Mouse (Mus musculus) limb, embryonic 10.5 days (tissue): ENCODE results near the gene 1700022I11Rik. TPM values are rescaled to one million over a fixed set of nuclear protein-coding genes. Genes with fewer than 3 reads are reported as not detected.
"Not testable (repeated sequence)": the region's sequence is repeated elsewhere in the genome, so short reads cannot be mapped to it uniquely, and the experiment has no call there.

ENCODE experiments used
- DNase-seq: peaks from one replicate; pipeline ENCODE4 v3.0.0-alpha.2; 2017; ENCODE audit warnings: low spot score
- H3K27ac ChIP-seq: fragments of 300-500 bp; sonication (generic); 2 replicates; pipeline ENCODE4 v1.5.1; 2016; ENCODE audit warnings: mild to moderate bottlenecking
- H3K27me3 ChIP-seq: fragments of 300-500 bp; sonication (generic); 2 replicates; pipeline ENCODE4 v1.6.1; 2016; ENCODE audit warnings: low read depth, mild to moderate bottlenecking; ENCODE audit not compliant: poor library complexity, severe bottlenecking
- H3K36me3 ChIP-seq: fragments of 300-500 bp; sonication (generic); 2 replicates; pipeline ENCODE4 v1.6.1; 2016; ENCODE audit warnings: mild to moderate bottlenecking, moderate library complexity
- H3K4me1 ChIP-seq: fragments of 300-500 bp; sonication (generic); 2 replicates; pipeline ENCODE4 v1.6.1; 2016
- H3K4me3 ChIP-seq: fragments of 300-500 bp; sonication (generic); 2 replicates; pipeline ENCODE4 v1.5.1; 2016; ENCODE audit warnings: mild to moderate bottlenecking, moderate library complexity
- H3K9me3 ChIP-seq: fragments of 300-500 bp; sonication (generic); replicated peaks from 2 replicates; pipeline ENCODE4 v1.6.1; 2016; ENCODE audit warnings: mild to moderate bottlenecking
- WGBS: fragments of 180-500 bp; shearing (Covaris S2); methylation state at CpG from one replicate; pipeline ENCODE4 v1.1.7; 2016; 5-methylcytosine and 5-hydroxymethylcytosine counted together
- polyA plus RNA-seq: library from polyadenylated mRNA; unstranded; fragments of >200 nt; fragmentation: Nextera tagmentation; extraction: Ambion mirVana; gene quantifications from 2 replicates; pipeline ENCODE4 v1.2.1, GENCODE M21; 2016

1700022I11Rik gene
- polyA plus RNA-seq, 1 experiment from 2014 or later = 0.51 TPM

- no peak overlapping the region for H3K27ac ChIP-seq
- WGBS = 88% methylated on average over 1 of the region's 1 CpGs
- H3K4me1 ChIP-seq = no peaks in the 10 kb centered on the region
- no peaks in the 10 kb centered on the region for H3K9me3 ChIP-seq
- no peaks in the 10 kb centered on the region for H3K27me3 ChIP-seq
- peaks cover 100% of the 10 kb centered on the region for H3K36me3 ChIP-seq
- DNase-seq = no peak
- H3K4me3 ChIP-seq = no peak overlapping the region
Observed at GRCm38 (mm10) chr4:42988296-42988695, 18.9 kb downstream of the 1700022I11Rik start.

- H3K4me3 ChIP-seq = peak overlapping the region; percentile 76
- peaks cover 61% of the 10 kb centered on the region for H3K36me3 ChIP-seq
- DNase-seq = no peak
- WGBS = 85% methylated on average over 2 of the region's 2 CpGs
- H3K27ac ChIP-seq = no peak overlapping the region
- H3K27me3 ChIP-seq = no peaks in the 10 kb centered on the region
- peaks cover 18% of the 10 kb centered on the region for H3K4me1 ChIP-seq
- no peaks in the 10 kb centered on the region for H3K9me3 ChIP-seq
Observed at GRCm38 (mm10) chr4:42998022-42998421, 28.6 kb downstream of the 1700022I11Rik start.

GRCm38 (mm10) chr4:42999451-43000140, 30.2 kb downstream of the 1700022I11Rik start:
- no peaks in the 10 kb centered on the region for H3K27me3 ChIP-seq
- peaks cover 53% of the 10 kb centered on the region for H3K36me3 ChIP-seq
- H3K4me1 ChIP-seq = peaks cover 18% of the 10 kb centered on the region
- peak overlapping the region; percentile 98 for H3K27ac ChIP-seq
- DNase-seq = peak; percentile 85
- H3K9me3 ChIP-seq = no peaks in the 10 kb centered on the region
- H3K4me3 ChIP-seq = peak overlapping the region; percentile 76
- WGBS = under 1% methylated on average over 51 of the region's 51 CpGs

- Histone ChIP-seq H3K27ac (peak within 1 kb of the TSS; percentile 98), H3K4me3 (peak within 1 kb of the TSS; percentile 76), H3K4me1 (peaks cover 18% of the 10 kb centered on the region), H3K36me3 (peaks cover 52% of the 10 kb centered on the region)
- not testable (repeated sequence) for H3K27me3 ChIP-seq, H3K9me3 ChIP-seq
- DNase-seq = peak; percentile 96
- WGBS = 1% methylated on average over 53 of the region's 56 CpGs
Observed at GRCm38 (mm10) chr4:43000141-43000986, 31.0 kb downstream of the 1700022I11Rik start, which contains the start of gene Vcp. Vcp (minus strand) TSS chr4:43000507.

GRCm38 (mm10) chr4:43001272-43001671, 31.9 kb downstream of the 1700022I11Rik start:
- Histone ChIP-seq H3K27me3 (no peaks in the 10 kb centered on the region), H3K27ac (peak overlapping the region; percentile 98), H3K9me3 (no peaks in the 10 kb centered on the region), H3K4me1 (peaks cover 18% of the 10 kb centered on the region), H3K4me3 (no peak overlapping the region), H3K36me3 (peaks cover 49% of the 10 kb centered on the region)
- DNase-seq = no peak
- 95% methylated on average over 2 of the region's 2 CpGs for WGBS

- peaks cover 41% of the 10 kb centered on the region for H3K36me3 ChIP-seq
- no peak for DNase-seq
- peaks cover 14% of the 10 kb centered on the region for H3K4me1 ChIP-seq
- WGBS = 77% methylated on average over 12 of the region's 12 CpGs
- H3K27me3 ChIP-seq = no peaks in the 10 kb centered on the region
- no peaks in the 10 kb centered on the region for H3K9me3 ChIP-seq
- no peak overlapping the region for H3K27ac ChIP-seq
- H3K4me3 ChIP-seq = no peak overlapping the region
Observed at GRCm38 (mm10) chr4:43002756-43003439, 33.5 kb downstream of the 1700022I11Rik start.

- Histone ChIP-seq H3K4me1 (peaks cover 16% of the 10 kb centered on the region), H3K27me3 (no peaks in the 10 kb centered on the region), H3K4me3 (no peak overlapping the region), H3K27ac (no peak overlapping the region), H3K9me3 (no peaks in the 10 kb centered on the region), H3K36me3 (peaks cover 35% of the 10 kb centered on the region)
- 92% methylated on average over 3 of the region's 3 CpGs for WGBS
- no peak for DNase-seq
Observed at GRCm38 (mm10) chr4:43004951-43005350, 35.5 kb downstream of the 1700022I11Rik start.

- no peaks in the 10 kb centered on the region for H3K27me3 ChIP-seq
- H3K36me3 ChIP-seq = peaks cover 35% of the 10 kb centered on the region
- no peak for DNase-seq
- H3K9me3 ChIP-seq = no peaks in the 10 kb centered on the region
- H3K4me1 ChIP-seq = peaks cover 15% of the 10 kb centered on the region
- no peak overlapping the region for H3K4me3 ChIP-seq
- WGBS = 57% methylated on average over 2 of the region's 2 CpGs
- H3K27ac ChIP-seq = no peak overlapping the region
Observed at GRCm38 (mm10) chr4:43005765-43006164, 36.4 kb downstream of the 1700022I11Rik start.

- H3K4me1 ChIP-seq = peaks cover 14% of the 10 kb centered on the region
- 2% methylated on average over 37 of the region's 37 CpGs for WGBS
- peak; percentile 87 for DNase-seq
- H3K36me3 ChIP-seq = peaks cover 13% of the 10 kb centered on the region
- H3K27ac ChIP-seq = peak within 1 kb of the TSS; percentile 87
- no peaks in the 10 kb centered on the region for H3K27me3 ChIP-seq
- H3K4me3 ChIP-seq = peak within 1 kb of the TSS; percentile 73
- H3K9me3 ChIP-seq = no peaks in the 10 kb centered on the region
Observed at GRCm38 (mm10) chr4:43010161-43011038, 41.0 kb downstream of the 1700022I11Rik start, which contains the start of gene Fancg. Fancg (minus strand) TSS chr4:43010506.

- Histone ChIP-seq H3K27me3 (no peaks in the 10 kb centered on the region), H3K9me3 (no peaks in the 10 kb centered on the region), H3K36me3 (peaks cover 6% of the 10 kb centered on the region), H3K4me3 (no peak overlapping the region), H3K27ac (no peak overlapping the region), H3K4me1 (peaks cover 14% of the 10 kb centered on the region)
- DNase-seq = no peak
- 94% methylated on average over 1 of the region's 1 CpGs for WGBS
Observed at GRCm38 (mm10) chr4:43012091-43012490, 42.7 kb downstream of the 1700022I11Rik start.

- Histone ChIP-seq H3K27ac (no peak overlapping the region), H3K27me3 (no peaks in the 10 kb centered on the region), H3K9me3 (no peaks in the 10 kb centered on the region), H3K4me1 (no peaks in the 10 kb centered on the region), H3K36me3 (peaks cover 67% of the 10 kb centered on the region), H3K4me3 (no peak overlapping the region)
- DNase-seq = no peak
- WGBS = 98% methylated on average over 4 of the region's 4 CpGs
Observed at GRCm38 (mm10) chr4:43018156-43018555, 48.8 kb downstream of the 1700022I11Rik start.

GRCm38 (mm10) chr4:43019176-43019575, 49.8 kb downstream of the 1700022I11Rik start:
- DNase-seq = no peak
- 91% methylated on average over 10 of the region's 10 CpGs for whole genome bisulfite sequencing
- Histone ChIP-seq H3K9me3 (no peaks in the 10 kb centered on the region), H3K4me3 (no peak overlapping the region), H3K27me3 (no peaks in the 10 kb centered on the region), H3K27ac (no peak overlapping the region), H3K36me3 (peaks cover 77% of the 10 kb centered on the region), H3K4me1 (no peaks in the 10 kb centered on the region)
